Mouse (Mus musculus) olfactory bulb, adult 2 months (tissue): ENCODE data around the gene Ston1.

Source experiments
- CTCF ChIP-seq: fragments of 200-500 bp; IDR thresholded peaks from 2 replicates; pipeline ENCODE4 v1.5.1; 2012; ENCODE audit warnings: low read depth, mild to moderate bottlenecking, low read length, moderate library complexity; ENCODE audit not compliant: insufficient read depth
- POLR2A ChIP-seq: fragments of 200-500 bp; IDR thresholded peaks from 2 replicates; pipeline ENCODE4 v1.6.1; 2012; ENCODE audit warnings: mild to moderate bottlenecking, low read depth, low read length, moderate library complexity; ENCODE audit not compliant: insufficient read depth

DNA sequence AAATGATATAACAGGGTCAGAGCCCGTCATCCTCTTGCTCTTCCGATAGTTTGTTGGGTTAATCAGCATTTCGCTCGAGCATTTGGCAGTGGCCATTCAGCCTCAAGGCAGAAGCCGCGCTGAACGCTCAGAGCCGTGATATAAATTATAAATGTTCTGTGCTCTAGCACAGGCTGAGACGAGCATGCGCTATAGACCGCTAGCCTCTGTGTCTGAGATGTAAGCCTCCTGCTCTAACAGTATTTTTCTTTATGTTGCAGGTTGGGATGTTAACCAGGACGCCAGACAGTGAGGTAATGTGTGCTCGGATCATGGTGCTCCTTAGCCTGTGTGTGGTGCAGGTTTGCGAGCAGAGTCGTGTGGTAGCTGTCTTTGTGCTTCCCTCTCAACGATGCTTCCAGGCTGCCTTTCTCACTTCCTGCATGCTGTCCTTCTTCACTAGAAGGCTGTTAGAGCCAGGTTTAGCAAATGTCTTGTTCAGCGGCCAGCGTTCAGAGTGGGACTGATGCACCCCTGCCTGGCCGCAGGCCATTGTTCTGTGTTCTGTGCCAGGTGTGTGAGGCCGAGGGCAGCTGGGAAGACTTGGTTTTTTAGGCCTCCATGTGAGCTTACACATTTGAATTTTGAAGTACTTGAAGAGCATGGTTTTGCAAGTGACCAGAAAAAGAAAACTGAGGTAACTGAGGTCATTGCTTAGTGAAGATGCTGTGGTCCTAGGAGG is 18.8 kb upstream of the Ston1 start:
- TF ChIP-seq POLR2A (no peak), CTCF (no peak)
